Mouse (Mus musculus) ES-E14 (cell line): ENCODE measurements around the gene Mphosph10. TPM values are rescaled to one million over a fixed set of nuclear protein-coding genes. Genes with fewer than 3 reads are reported as not detected.

Experiments
- DNase-seq: peaks from one replicate; pipeline ENCODE4 v3.0.0-alpha.2; 2013; ENCODE audit warnings: low read depth, low spot score
- H3K27ac ChIP-seq: 2 replicates; pipeline ENCODE4 v1.5.1; 2012; ENCODE audit warnings: low read depth, mild to moderate bottlenecking, low read length, moderate library complexity, mixed read lengths; ENCODE audit not compliant: poor library complexity, insufficient read depth, severe bottlenecking
- H3K36me3 ChIP-seq: 2 replicates; pipeline ENCODE4 v1.6.1; 2012; ENCODE audit warnings: mild to moderate bottlenecking, low read length, moderate library complexity, mixed read lengths; ENCODE audit not compliant: control insufficient read depth, poor library complexity, insufficient read depth, severe bottlenecking
- H3K4me1 ChIP-seq, 2 experiments: fragments of 150-350 bp in 1 of 2; sonication (generic) in 1 of 2; 2 replicates each; pipeline ENCODE4 v1.6.1; 2012; ENCODE audit warnings: low read length in 2 of 2, mild to moderate bottlenecking in 1 of 2, mixed read lengths in 1 of 2; ENCODE audit not compliant: control insufficient read depth in 2 of 2, insufficient read depth in 2 of 2, poor library complexity in 1 of 2
- H3K4me3 ChIP-seq, 2 experiments: fragments of 150-350 bp in 1 of 2; sonication (generic) in 1 of 2; 2 replicates each; pipeline ENCODE4 v1.5.1; 2012; ENCODE audit warnings: low read length in 2 of 2, low read depth in 1 of 2, mild to moderate bottlenecking in 1 of 2, mixed read lengths in 1 of 2; ENCODE audit not compliant: insufficient read depth in 1 of 2, poor library complexity in 1 of 2, severe bottlenecking in 1 of 2
- H3K9ac ChIP-seq: 2 replicates; pipeline ENCODE4 v1.6.1; 2012; ENCODE audit warnings: low read depth, mild to moderate bottlenecking, low read length, mixed read lengths; ENCODE audit not compliant: poor library complexity, insufficient read depth, severe bottlenecking
- H3K9me3 ChIP-seq: fragments of 150-350 bp; sonication (generic); 2 replicates; pipeline ENCODE4 v1.6.1; 2012; ENCODE audit warnings: low read depth, mild to moderate bottlenecking, low read length; ENCODE audit not compliant: control insufficient read depth, insufficient read depth
- CHD2 ChIP-seq: IDR thresholded peaks from 2 replicates; pipeline ENCODE4 v1.6.1; 2014; ENCODE audit warnings: mild to moderate bottlenecking, low read depth, low read length, inconsistent platforms
- HCFC1 ChIP-seq: IDR thresholded peaks from 2 replicates; pipeline ENCODE4 v1.6.1; 2012; ENCODE audit warnings: low read length, inconsistent platforms, borderline replicate concordance; ENCODE audit not compliant: insufficient read depth
- MAFK ChIP-seq: IDR thresholded peaks from 2 replicates; pipeline ENCODE4 v1.6.1; 2014; ENCODE audit warnings: mild to moderate bottlenecking, low read depth, low read length, inconsistent platforms; ENCODE audit not compliant: insufficient read depth
- ZC3H11A ChIP-seq: IDR thresholded peaks from 2 replicates; pipeline ENCODE4 v1.6.1; 2012; ENCODE audit warnings: low read depth, mild to moderate bottlenecking, inconsistent platforms, low read length, borderline replicate concordance
- ZNF384 ChIP-seq: IDR thresholded peaks from 2 replicates; pipeline ENCODE4 v1.6.1; 2012; ENCODE audit warnings: low read depth, low read length, inconsistent platforms
- in situ Hi-C, 2 experiments: fragments of 600-800 bp; cut with MboI; formaldehyde crosslinking; loops; one replicate each; pipeline ENCODE4 v1.15.1; 2025; ENCODE audit warnings: low sequenced_read_pairs in 2 of 2, inconsistent platforms in 1 of 2; ENCODE audit not compliant: unreplicated experiment in 2 of 2
- total RNA-seq: library from RNA; depleted of rRNA; stranded (reverse); fragments of 300-350 nt; gene quantifications from 2 replicates; pipeline ENCODE4 v1.2.3, GENCODE M21; 2012; rRNA removed

The Mphosph10 gene
- total RNA-seq, 1 experiment = 57.8 TPM

GRCm38 (mm10) chr7:64332686-64333085 is 59.4 kb downstream of the Mphosph10 start:
- Histone ChIP-seq H3K36me3 (peaks cover 3% of the 10 kb centered on the region; the same call in 1 of the 2 replicates), H3K9ac (no peak overlapping the region), H3K4me1 (no peaks in the 10 kb centered on the region), H3K27ac (no peak overlapping the region), H3K4me3 (no peak overlapping the region), H3K9me3 (no peaks in the 10 kb centered on the region)
- TF ChIP-seq MAFK (no peak), ZC3H11A (no peak), HCFC1 (no peak), CHD2 (no peak), ZNF384 (no peak)
- in situ Hi-C loops = no loop called here
- no peak for DNase-seq

DNA sequence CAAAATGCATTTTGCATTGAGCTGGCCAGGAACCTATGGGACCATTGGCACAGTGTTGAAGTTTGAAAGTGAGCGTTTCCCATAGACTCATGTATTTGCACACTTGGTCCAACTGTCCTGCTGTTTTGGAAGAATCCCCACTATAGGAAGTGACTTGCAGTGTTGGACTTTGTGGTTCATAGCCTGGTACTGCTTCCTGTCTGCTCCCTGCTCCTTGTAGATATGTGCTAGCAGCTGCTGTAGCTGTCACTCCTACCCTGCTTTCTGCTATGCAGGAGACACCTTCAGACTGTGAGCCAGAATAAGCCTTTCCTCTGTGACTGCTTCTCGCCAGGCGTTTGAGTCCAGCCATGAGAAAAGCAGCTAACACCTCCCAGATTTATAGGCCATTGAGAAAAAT is 60.8 kb downstream of the Mphosph10 start:
- H3K4me3 ChIP-seq = no peak overlapping the region
- H3K36me3 ChIP-seq = peaks cover 2% of the 10 kb centered on the region; the same call in 1 of the 2 replicates
- peaks cover 0 to 3% of the 10 kb centered on the region in 2 experiments; a peak in 1 of 4 replicates for H3K4me1 ChIP-seq
- TF ChIP-seq ZNF384 (no peak), ZC3H11A (no peak), CHD2 (no peak), HCFC1 (no peak), MAFK (no peak)
- no peak overlapping the region for H3K9ac ChIP-seq
- DNase-seq = no peak
- H3K27ac ChIP-seq = no peak overlapping the region
- in situ Hi-C loops = no loop called here
- no peaks in the 10 kb centered on the region for H3K9me3 ChIP-seq

GRCm38 (mm10) chr7:64327486-64327885 is 64.6 kb downstream of the Mphosph10 start:
- Histone ChIP-seq H3K4me3 (no peak overlapping the region), H3K9ac (no peak overlapping the region), H3K4me1 (peaks cover 0 to 3% of the 10 kb centered on the region in 2 experiments; a peak in 1 of 4 replicates), H3K9me3 (no peaks in the 10 kb centered on the region), H3K36me3 (no peaks in the 10 kb centered on the region), H3K27ac (peak overlapping the region; percentile 34; the same call in 1 of the 2 replicates)
- in situ Hi-C loops = no loop called here
- TF ChIP-seq HCFC1 (no peak), MAFK (no peak), ZNF384 (no peak), ZC3H11A (no peak), CHD2 (no peak)
- no peak for DNase-seq

- H3K9me3 ChIP-seq = no peaks in the 10 kb centered on the region
- H3K36me3 ChIP-seq = no peaks in the 10 kb centered on the region
- peak; percentile 65 for DNase-seq
- in situ Hi-C loops = no loop called here
- H3K4me1 ChIP-seq = peaks cover 0 to 3% of the 10 kb centered on the region in 2 experiments; a peak in 1 of 4 replicates
- H3K4me3 ChIP-seq = no peak overlapping the region
- TF ChIP-seq ZNF384 (no peak), ZC3H11A (peak; percentile 29; the same call in 1 of the 2 replicates)
- no peak overlapping the region for H3K9ac ChIP-seq
- no peak overlapping the region for H3K27ac ChIP-seq
These were observed 65.2 kb downstream of the Mphosph10 start for GRCm38 (mm10) chr7:64326892-64327291.

Other genes with a start within 250 kb of the Mphosph10 start
- 0.53 and 0.94 TPM in 2 replicates for gene Trpm1, start 238.4 kb downstream of the Mphosph10 start, total RNA-seq
- 6.2 and 9.7 TPM in 2 replicates for gene Mtmr10, start 104.6 kb downstream of the Mphosph10 start, total RNA-seq
- gene Fan1, start 18.2 kb downstream of the Mphosph10 start, total RNA-seq = 7.3 and 7.8 TPM in 2 replicates
- 14.4 and 18.3 TPM in 2 replicates for gene Mcee, start 339 bp upstream of the Mphosph10 start, total RNA-seq
- gene Apba2, start 109.4 kb upstream of the Mphosph10 start, total RNA-seq = 1.2 and 1.7 TPM in 2 replicates